Mouse (Mus musculus) urinary bladder, postnatal 14 days (tissue): ENCODE results near the gene Tent4b.

Experiments used
- DNase-seq: peaks from one replicate; pipeline ENCODE4 v3.0.0; 2021; ENCODE audit warnings: low spot score

Gene Tent4b

GRCm38 (mm10) chr8:88301589-88302437 lies 102.8 kb downstream of the Tent4b start:
- DNase-seq = no peak

- DNase-seq = no peak
These were observed 106.8 kb downstream of the Tent4b start for GRCm38 (mm10) chr8:88305814-88306213.

GRCm38 (mm10) chr8:88306511-88306910 lies 107.5 kb downstream of the Tent4b start:
- no peak for DNase-seq

- no peak for DNase-seq
These were observed 108.7 kb downstream of the Tent4b start for GRCm38 (mm10) chr8:88307736-88308135.
